Mouse (Mus musculus): ENCODE data around the gene Tnfaip8l3.

GRCm38 (mm10) chr9:54073688-54074087, 5.5 kb upstream of the Tnfaip8l3 start:
- TF ChIP-seq CTCF (IDR thresholded peaks at IDR 0.05; ENCODE audit: low read depth) (no peak), EP300 (IDR thresholded peaks at IDR 0.05; ENCODE audit: low read depth) (no peak)
